In genomic region chr17:31748971-31749370, GRCm38 (mm10) we compare ENCODE assay signal across 19 mouse cellular contexts.
DNase-seq lines count a peak whose midpoint lies in the region; ATAC-seq and TF ChIP-seq lines count a peak whose summit lies in the region.
"Had no signal": no experiment of that assay in that cellular context is flagged by ENCODE, and none has a peak within 500 bp of the region (broad histone marks: within the 10 kb centered on the region; RNA-seq: fewer than 3 reads in every experiment).

No protein-coding gene starts in this region.

- H3K27me3 ChIP-seq in kidney, adult 2 months (replicated peaks; ENCODE audit: control insufficient read depth, insufficient read depth, low read length) = no peaks in the 10 kb centered on the region
- H3K27me3 ChIP-seq in kidney, embryonic 15.5 days = no peaks in the 10 kb centered on the region
- H3K27me3 ChIP-seq in liver, adult 2 months (ENCODE audit: control insufficient read depth, insufficient read depth, low read length) = no peaks in the 10 kb centered on the region
- no peaks in the 10 kb centered on the region for H3K27me3 ChIP-seq in liver, postnatal 0 days (ENCODE audit: insufficient read depth, low read length)
- H3K27me3 ChIP-seq: embryonic facial prominence, embryonic 13.5 days; forebrain, embryonic 13.5 days; heart, embryonic 15.5 days; hindbrain, embryonic 15.5 days had no signal

- no peaks in the 10 kb centered on the region for H3K36me3 ChIP-seq in kidney, adult 2 months (ENCODE audit: control insufficient read depth, insufficient read depth, low read length)
- no peaks in the 10 kb centered on the region for H3K36me3 ChIP-seq in kidney, embryonic 15.5 days
- no peaks in the 10 kb centered on the region for H3K36me3 ChIP-seq in liver, adult 2 months (ENCODE audit: control insufficient read depth, insufficient read depth, low read length)
- H3K36me3 ChIP-seq in liver, postnatal 0 days (replicated peaks; ENCODE audit: insufficient read depth, low read length) = no peaks in the 10 kb centered on the region
- H3K36me3 ChIP-seq: embryonic facial prominence, embryonic 13.5 days; heart, embryonic 15.5 days; hindbrain, embryonic 15.5 days had no signal

- no peak overlapping the region for H3K9ac ChIP-seq in kidney, embryonic 15.5 days
- no peak overlapping the region for H3K9ac ChIP-seq in liver, adult 2 months (ENCODE audit: low read depth, low read length)
- no peak overlapping the region for H3K9ac ChIP-seq in liver, postnatal 0 days (replicated peaks)
- H3K9ac ChIP-seq: embryonic facial prominence, embryonic 13.5 days; forebrain, embryonic 13.5 days; heart, embryonic 15.5 days; hindbrain, embryonic 15.5 days had no signal

- peak; percentile 88 for DNase-seq in heart, adult 11 months
- DNase-seq in heart, postnatal 25 days (ENCODE audit: low spot score) = no peak
- peak; percentile 72 for DNase-seq in kidney, adult 2 months
- DNase-seq in liver, adult 2 months (ENCODE audit: extremely low read depth, low read depth, low spot score) = peak; percentile 43
- DNase-seq in liver, postnatal 0 days = no peak
- DNase-seq in yolk sac, embryonic 10.5 days (ENCODE audit: low spot score) = peak; percentile 60
- no peak for DNase-seq in cerebellum, adult 11-12 months
- DNase-seq: adrenal gland, postnatal 10 days; cerebellum, adult 11 months; cerebellum, adult 9-10 months; cerebellum, postnatal 25 days; gastrocnemius, postnatal 36 days; heart, postnatal 14 days had no signal

- peaks cover 25% of the 10 kb centered on the region for H3K4me1 ChIP-seq in kidney, adult 2 months (ENCODE audit: control insufficient read depth, insufficient read depth, low read length)
- peaks cover 26% of the 10 kb centered on the region for H3K4me1 ChIP-seq in kidney, embryonic 15.5 days
- H3K4me1 ChIP-seq in liver, adult 2 months (ENCODE audit: control insufficient read depth, insufficient read depth, low read length) = peaks cover 24% of the 10 kb centered on the region
- H3K4me1 ChIP-seq in liver, postnatal 0 days (ENCODE audit: insufficient read depth) = peaks cover 40% of the 10 kb centered on the region

- TF ChIP-seq EP300 in liver, postnatal 0 days (IDR thresholded peaks at IDR 0.05; ENCODE audit: low read depth) = no peak

- no peak for ATAC-seq in kidney, embryonic 15.5 days (replicated peaks; ENCODE audit: low FRiP score)
- no peak for ATAC-seq in liver, postnatal 0 days
- ATAC-seq: forebrain, embryonic 13.5 days had no signal

- WGBS in kidney, adult 2 months = 52% methylated on average over 6 of the region's 6 CpGs
- WGBS in kidney, embryonic 15.5 days = 63% methylated on average over 6 of the region's 6 CpGs
- 45% methylated on average over 6 of the region's 6 CpGs for WGBS in liver, adult 2 months
- 50% methylated on average over 6 of the region's 6 CpGs for WGBS in liver, postnatal 0 days (ENCODE audit: insufficient replicate concordance)

- H3K27ac ChIP-seq in kidney, adult 2 months (ENCODE audit: insufficient read depth, low read depth, low read length) = peak overlapping the region; percentile 86
- no peak overlapping the region for H3K27ac ChIP-seq in kidney, embryonic 15.5 days
- H3K27ac ChIP-seq in liver, adult 2 months (replicated peaks; ENCODE audit: insufficient read depth, low read depth, low read length) = no peak overlapping the region
- H3K27ac ChIP-seq in liver, postnatal 0 days (ENCODE audit: low read depth) = no peak overlapping the region
- H3K27ac ChIP-seq: forebrain, embryonic 13.5 days; hindbrain, embryonic 15.5 days had no signal

- H3K4me2 ChIP-seq in kidney, embryonic 15.5 days = no peak overlapping the region
- H3K4me2 ChIP-seq in liver, postnatal 0 days (ENCODE audit: low read depth, low read length) = no peak overlapping the region
- H3K4me2 ChIP-seq: embryonic facial prominence, embryonic 13.5 days; forebrain, embryonic 13.5 days; heart, embryonic 11.5 days; heart, embryonic 15.5 days; hindbrain, embryonic 15.5 days had no signal

- TF ChIP-seq CTCF in kidney, adult 2 months (conservative IDR thresholded peaks at IDR 0.05; ENCODE audit: insufficient read depth, insufficient read length, low read depth, low read length) = no peak
- no peak for TF ChIP-seq CTCF in liver, adult 2 months (IDR thresholded peaks at IDR 0.05; ENCODE audit: low read depth, low read length)
- no peak for TF ChIP-seq CTCF in liver, postnatal 0 days (IDR thresholded peaks at IDR 0.05; ENCODE audit: low read depth)

- H3K9me3 ChIP-seq in kidney, embryonic 15.5 days (replicated peaks) = no peaks in the 10 kb centered on the region
- H3K9me3 ChIP-seq in liver, postnatal 0 days (ENCODE audit: low read length) = no peaks in the 10 kb centered on the region
- H3K9me3 ChIP-seq: embryonic facial prominence, embryonic 13.5 days; forebrain, embryonic 13.5 days; heart, embryonic 15.5 days; hindbrain, embryonic 15.5 days had no signal

- H3K79me2 ChIP-seq in liver, adult 2 months (ENCODE audit: control insufficient read depth, insufficient read depth, low read length) = no peaks in the 10 kb centered on the region

- intact Hi-C loops in heart, postnatal 25 days (cut with DNase I) = no loop called here

- TF ChIP-seq POLR2A in kidney, adult 2 months (IDR thresholded peaks at IDR 0.05; ENCODE audit: low read depth, low read length) = no peak
- no peak for TF ChIP-seq POLR2A in liver, adult 2 months (IDR thresholded peaks at IDR 0.05; ENCODE audit: extremely low read depth, insufficient read depth, low read length)

- no peak overlapping the region for H3K4me3 ChIP-seq in kidney, adult 2 months (ENCODE audit: insufficient read depth, low read depth, low read length)
- no peak overlapping the region for H3K4me3 ChIP-seq in kidney, embryonic 15.5 days (replicated peaks)
- no peak overlapping the region for H3K4me3 ChIP-seq in liver, adult 2 months (ENCODE audit: insufficient read depth, low read depth, low read length)
- no peak overlapping the region for H3K4me3 ChIP-seq in liver, postnatal 0 days (ENCODE audit: low read depth, low read length)
- H3K4me3 ChIP-seq: embryonic facial prominence, embryonic 13.5 days; forebrain, embryonic 13.5 days; heart, embryonic 15.5 days; hindbrain, embryonic 15.5 days had no signal

Comparison
In these comparisons a context has a peak if more than half of its experiments do, and no peak if none do; other contexts are left out.
1. DNase-seq: peak in heart, adult 11 months (single experiment), kidney, adult 2 months (single experiment), liver, adult 2 months (single experiment) and yolk sac, embryonic 10.5 days (single experiment); none in heart, postnatal 25 days (single experiment), liver, postnatal 0 days (single experiment) and cerebellum, adult 11-12 months (single experiment).